Mouse (Mus musculus) urinary bladder, postnatal 25 days (tissue): ENCODE results near the gene Cd86.
A peak's percentile ranks its signal among the peaks of the same experiment; 100 is the strongest.

Experiments used
- DNase-seq: peaks from one replicate; pipeline ENCODE4 v3.0.0; 2022; ENCODE audit warnings: low spot score

Cd86 gene

DNA sequence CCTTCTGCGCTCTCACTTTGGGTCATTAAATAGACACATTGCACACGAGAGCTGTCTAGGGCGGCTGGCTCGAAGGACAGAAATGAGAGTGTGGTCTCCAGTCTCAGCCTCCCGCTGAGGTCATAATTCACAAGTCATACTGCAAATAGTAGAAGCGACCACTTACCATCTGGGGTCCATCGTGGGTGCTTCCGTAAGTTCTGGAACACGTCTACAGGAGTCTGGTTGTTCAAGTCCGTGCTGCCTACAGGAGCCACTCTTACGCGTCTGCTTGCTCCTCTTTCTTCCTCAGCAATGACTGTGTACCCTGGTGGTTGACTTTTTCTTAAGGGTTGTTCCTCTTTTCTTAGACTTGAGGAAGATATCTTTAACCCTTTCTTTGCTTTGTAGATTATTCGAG, at the start of gene Cd86:
Cd86 (minus strand) TSS at position 300 of the 400 bp plus-strand sequence.
- DNase-seq, result no peak

- DNase-seq, result no peak
These were observed 45.9 kb upstream of the Cd86 start for GRCm38 (mm10) chr16:36711760-36712159.

DNA sequence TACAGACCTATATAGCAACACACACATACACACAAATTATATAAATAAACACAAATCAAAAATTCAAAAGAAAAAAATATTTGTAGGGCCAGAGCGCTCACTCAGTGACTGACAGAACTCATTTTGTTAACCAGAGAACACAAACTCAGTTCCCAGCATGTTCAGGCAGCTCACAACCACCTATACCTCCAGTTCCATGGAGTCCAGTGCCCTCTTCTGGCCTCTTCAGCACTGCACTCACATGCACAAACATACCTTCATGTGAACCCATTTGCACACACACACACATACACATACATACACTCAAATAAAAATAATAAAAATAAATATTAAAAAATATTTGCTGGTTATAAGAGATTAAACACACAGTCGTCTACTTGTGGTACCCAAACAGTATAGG, 44.9 kb upstream of the Cd86 start:
- no peak for DNase-seq

GRCm38 (mm10) chr16:36709405-36709804, 43.5 kb upstream of the Cd86 start:
- DNase-seq, result no peak

DNA sequence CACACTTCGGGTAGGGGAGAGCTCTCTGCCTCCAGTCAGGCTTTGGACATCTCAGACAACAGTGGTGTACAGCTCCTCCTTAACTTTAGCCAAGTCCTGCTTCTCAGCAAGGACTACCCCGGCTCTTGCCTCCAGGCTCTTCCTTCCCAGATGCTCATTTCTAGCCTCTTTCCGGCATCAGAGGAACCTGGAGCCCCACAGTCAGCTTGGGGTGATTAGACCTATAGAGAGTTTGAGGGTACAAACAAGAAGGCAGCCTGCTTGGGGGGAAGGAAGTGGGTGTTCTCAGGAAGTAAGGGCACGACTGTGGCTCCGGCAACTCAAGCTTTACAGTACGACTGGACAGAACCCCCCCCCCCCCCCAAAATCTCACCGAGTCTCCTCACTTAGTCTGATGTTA, 42.9 kb upstream of the Cd86 start:
- no peak for DNase-seq

- DNase-seq, result no peak
These were observed 42.0 kb upstream of the Cd86 start for GRCm38 (mm10) chr16:36707702-36708423.

DNA sequence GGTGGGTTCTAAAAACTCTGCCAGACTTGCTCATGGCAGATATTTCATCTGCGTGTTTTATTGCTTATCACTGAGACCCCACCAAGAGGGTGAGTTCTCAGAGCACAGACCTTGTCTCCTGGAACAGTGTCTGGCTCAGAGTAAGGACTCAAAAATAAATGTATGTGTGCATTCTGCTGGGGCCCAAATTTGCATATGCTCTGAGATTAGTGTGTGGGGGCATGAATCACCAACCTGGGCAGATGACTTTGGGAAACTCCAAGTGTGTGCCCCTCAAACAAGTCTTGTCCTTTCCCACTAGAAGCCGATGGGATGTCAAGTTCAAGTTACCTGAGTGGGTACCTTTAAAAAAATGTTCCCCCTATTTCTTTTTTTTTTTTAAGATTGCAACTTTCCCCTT, 34.6 kb upstream of the Cd86 start:
- DNase-seq, result no peak

DNA sequence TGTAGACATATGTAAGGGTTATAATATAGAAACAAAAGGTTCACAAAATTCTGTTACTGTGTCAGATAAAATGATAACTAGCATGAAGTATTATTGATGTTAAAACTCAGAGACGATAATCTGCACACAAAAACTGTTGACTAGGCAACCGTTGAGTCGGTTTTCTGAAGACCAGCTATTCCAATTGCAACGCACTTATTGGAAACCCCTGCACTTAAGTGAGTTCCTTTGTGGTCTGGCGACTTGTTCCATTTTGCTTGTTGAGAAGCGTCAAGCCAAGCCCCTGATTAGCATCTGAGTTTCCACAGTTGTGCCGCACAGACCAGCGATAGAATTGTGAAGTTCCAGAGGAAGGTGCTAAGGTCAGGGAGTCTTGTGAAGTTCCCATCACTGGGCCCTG, 31.4 kb upstream of the Cd86 start:
- DNase-seq, result no peak

DNA sequence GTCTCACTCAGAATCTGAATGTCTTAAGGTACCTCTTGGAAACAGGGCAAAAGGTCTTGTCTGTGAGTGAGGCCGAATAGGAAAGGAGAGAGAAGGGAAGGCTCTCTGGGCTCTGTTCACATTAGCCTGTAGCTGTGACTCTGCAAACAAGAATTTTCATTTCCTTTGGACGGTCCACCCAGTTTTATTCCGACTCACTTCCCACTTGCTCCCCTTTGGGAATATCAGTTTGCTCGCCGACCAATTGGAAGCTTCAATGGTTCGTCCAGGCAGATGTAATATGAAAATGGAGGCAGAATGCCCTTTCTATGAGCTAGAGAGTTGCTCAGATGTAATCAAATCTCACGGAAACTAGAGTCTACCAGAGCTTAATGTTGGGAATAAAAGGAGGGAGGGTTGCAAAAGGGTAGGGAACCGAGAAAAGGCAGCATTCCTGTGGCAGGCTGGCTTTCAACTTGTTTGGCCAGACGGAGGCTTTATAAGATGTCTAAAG, 29.0 kb upstream of the Cd86 start:
- DNase-seq, result no peak

DNA sequence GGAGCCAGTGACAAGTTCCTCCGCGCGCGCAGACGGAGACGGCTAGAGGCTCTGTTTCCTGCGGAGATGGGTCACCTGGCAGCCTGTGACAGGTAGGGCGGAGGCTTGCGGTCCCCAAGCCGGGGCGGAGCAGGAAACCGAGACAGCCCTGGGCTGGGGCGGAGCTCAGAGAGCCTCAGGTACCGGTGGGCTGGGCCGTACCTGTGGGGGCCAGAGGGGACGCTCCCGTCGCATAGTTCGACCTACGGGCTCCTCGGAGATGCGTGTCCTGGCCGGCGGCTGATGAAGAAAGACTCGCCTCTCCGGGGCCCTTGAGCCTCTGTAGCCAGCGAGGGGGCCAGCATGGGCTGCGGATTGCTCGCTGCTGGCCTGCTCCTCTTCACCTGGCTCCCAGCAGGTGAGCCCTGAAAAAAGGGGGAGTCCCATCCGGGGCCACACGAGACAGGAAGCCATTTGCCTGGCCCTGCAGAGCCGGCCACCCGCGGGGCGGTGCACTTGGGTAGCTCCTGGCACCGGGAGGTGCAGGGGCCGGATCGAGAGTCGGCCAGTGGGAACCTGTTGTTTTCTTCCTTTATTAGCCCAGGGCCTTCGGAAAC, 28.0 kb upstream of the Cd86 start, which contains the start of gene Ildr1:
Ildr1 (plus strand) TSS at position 161 of the 596 bp plus-strand sequence.
- peak; percentile 54 for DNase-seq

DNA sequence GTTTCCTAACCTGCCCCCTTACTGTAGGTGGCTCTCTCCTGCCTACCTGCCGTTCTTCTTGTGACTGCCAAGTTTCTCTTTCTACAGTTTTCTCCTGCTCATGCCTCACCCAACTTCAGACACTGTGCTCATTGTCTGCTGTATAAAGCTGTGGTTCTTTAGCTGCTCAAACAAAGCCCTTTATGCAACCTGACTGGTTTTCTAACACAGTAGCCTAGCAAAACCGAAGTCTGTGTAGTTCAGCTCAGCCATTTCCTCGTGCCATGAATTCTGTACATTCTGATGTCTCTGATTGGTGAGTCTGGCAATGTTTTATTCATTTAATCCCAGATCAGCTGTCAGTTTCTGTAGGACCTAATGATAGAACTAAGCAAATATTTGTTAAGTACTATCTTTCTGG, 25.6 kb upstream of the Cd86 start:
- DNase-seq, result no peak

DNA sequence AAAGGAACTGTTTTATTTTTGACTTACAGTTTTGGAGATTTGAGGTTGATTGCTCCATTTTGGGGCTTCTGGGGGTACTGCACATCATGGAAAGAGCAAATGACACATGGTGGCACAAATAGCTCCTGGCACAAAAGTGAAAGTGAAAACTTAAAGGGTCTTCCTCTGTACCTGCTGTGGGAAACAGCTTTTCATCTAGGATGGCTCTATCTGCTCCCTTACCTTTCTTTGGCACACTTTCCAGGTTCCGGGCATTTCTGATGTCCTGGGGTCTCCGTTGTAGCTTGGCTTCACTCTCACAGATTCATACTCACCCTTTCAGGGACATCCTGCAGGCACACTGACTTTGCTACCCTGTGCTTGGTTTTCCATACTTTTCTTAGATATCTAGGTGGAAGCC, 22.2 kb upstream of the Cd86 start:
- DNase-seq, result no peak

- DNase-seq, result no peak
These were observed 18.5 kb upstream of the Cd86 start for GRCm38 (mm10) chr16:36684325-36684918.

DNA sequence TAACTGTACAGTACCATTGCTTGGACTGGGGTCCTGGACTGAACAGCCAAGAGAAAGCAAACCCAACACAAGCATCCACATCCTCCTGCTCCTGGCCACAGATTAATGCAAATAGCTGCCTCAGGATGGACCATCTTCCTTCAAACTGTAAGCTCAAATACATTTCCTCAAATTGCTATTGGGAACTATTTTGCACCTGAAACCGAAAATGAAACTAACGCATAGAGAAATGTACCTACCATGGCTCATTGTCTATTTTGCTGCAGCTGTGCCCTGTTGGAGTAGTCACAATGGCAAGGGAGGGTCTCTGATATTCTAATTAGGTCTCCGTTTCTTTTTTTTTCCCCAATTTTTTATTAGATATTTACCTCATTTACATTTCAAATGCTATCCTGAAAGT, 15.9 kb upstream of the Cd86 start:
- no peak for DNase-seq

GRCm38 (mm10) chr16:36675902-36676301, 10.0 kb upstream of the Cd86 start:
- no peak for DNase-seq

DNA sequence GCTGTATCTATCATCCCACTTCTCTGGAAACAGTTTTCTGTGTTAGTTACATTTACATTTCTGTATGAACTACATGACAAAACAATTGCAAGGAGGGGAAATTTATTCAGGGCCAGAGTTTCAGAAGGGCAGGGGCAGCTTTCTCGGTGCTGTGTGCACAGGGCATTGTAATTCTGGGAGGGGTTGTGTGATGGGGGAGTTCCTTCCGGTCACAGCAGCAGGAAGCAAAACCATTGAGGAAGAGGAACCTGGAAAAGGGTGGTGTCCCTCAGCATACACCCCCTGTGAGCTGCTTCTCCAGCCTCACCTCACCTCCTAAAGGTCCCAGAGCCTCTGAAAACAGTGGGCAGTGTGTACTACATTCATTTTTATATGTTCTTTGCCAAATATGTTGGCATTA, 9.4 kb upstream of the Cd86 start:
- no peak for DNase-seq

- no peak for DNase-seq
These were observed 8.8 kb upstream of the Cd86 start for GRCm38 (mm10) chr16:36674457-36675204.

- DNase-seq, result no peak
These were observed 7.3 kb upstream of the Cd86 start for GRCm38 (mm10) chr16:36673196-36673595.

DNA sequence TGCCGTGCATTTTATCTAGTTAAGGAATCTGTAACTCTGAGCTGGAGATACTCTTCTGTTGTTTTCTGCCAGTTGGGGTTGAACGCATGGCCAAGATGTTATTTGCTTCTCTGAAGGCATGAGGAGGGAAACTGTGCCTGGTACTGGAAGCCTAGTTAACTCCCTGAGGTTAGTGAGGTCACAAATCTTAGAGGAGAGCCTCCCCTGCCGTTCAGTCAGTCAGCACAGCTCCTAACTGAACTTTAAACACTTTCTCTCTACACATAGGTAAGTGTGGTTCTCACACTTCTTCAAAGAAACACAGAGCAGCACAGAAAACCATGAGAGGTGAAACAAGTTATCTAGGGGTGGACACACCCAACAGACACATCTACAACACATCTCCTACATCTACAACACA, 4.7 kb upstream of the Cd86 start:
- DNase-seq, result no peak

GRCm38 (mm10) chr16:36666448-36667017, 652 bp upstream of the Cd86 start:
- DNase-seq, result no peak

DNA sequence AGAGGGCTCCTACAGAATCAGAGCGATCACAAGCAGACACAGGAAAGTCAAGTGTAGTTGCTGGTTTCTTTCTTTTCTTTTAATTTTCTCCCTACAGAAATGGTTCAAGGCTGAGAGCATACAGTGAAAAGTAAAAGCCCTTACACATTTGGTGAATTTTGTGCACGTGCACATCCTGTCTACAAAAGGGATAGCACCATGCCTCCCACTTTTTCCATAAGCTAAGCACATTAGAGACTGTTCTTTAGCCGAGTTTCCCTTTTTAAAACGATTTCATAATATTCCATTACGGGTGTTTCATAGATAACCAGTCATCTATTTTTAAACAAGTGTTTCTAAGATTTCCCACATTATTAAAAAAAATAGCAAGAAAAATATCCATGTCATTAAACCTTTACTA, 2.4 kb downstream of the Cd86 start:
- DNase-seq, result no peak

GRCm38 (mm10) chr16:36661330-36661729, 4.6 kb downstream of the Cd86 start:
- DNase-seq, result no peak
